Comparison of ENCODE assay signal across 8 mouse cellular contexts in genomic region chr2:109890597-109890996, GRCm38 (mm10). TPM values are rescaled to one million over a fixed set of nuclear protein-coding genes. Genes with fewer than 3 reads are reported as not detected.
DNase-seq lines count a peak whose midpoint lies in the region; ATAC-seq and TF ChIP-seq lines count a peak whose summit lies in the region.

TSS of gene Lin7c (plus strand) at chr2:109890853.

- no peak for TF ChIP-seq CTCF in liver, adult 2 months (IDR thresholded peaks at IDR 0.05; ENCODE audit: low read depth, low read length)

- peak within 1 kb of the TSS; percentile 98 for H3K4me3 ChIP-seq in erythroblast, embryonic 14.5 days (replicated peaks)
- peak within 1 kb of the TSS; percentile 97 for H3K4me3 ChIP-seq in heart, embryonic 12.5 days
- peak within 1 kb of the TSS; percentile 76 for H3K4me3 ChIP-seq in kidney, embryonic 16.5 days (ENCODE audit: low read length)
- H3K4me3 ChIP-seq in liver, adult 2 months (ENCODE audit: insufficient read depth, low read depth, low read length) = peak within 1 kb of the TSS; percentile 72

- H3K79me2 ChIP-seq in liver, adult 2 months (ENCODE audit: control insufficient read depth, insufficient read depth, low read length) = peaks cover 4% of the 10 kb centered on the region; the same call in 1 of the 2 replicates

- peak; percentile 93 for DNase-seq in CD4-positive, CD25-positive, alpha-beta regulatory T cell, adult 2 months (ENCODE audit: low read depth, low spot score)
- DNase-seq in brain, embryonic 18.5 days (ENCODE audit: low read depth, low spot score) = peak; percentile 85
- peak; percentile 84 for DNase-seq in liver, adult 2 months (ENCODE audit: extremely low read depth, low read depth, low spot score)
- peak; percentile 93 for DNase-seq in spleen, postnatal 36 days (ENCODE audit: low spot score in 2 of 2)

- H3K36me3 ChIP-seq in erythroblast, embryonic 14.5 days (ENCODE audit: control insufficient read depth) = peaks cover 15% of the 10 kb centered on the region
- peaks cover 14% of the 10 kb centered on the region for H3K36me3 ChIP-seq in heart, embryonic 12.5 days
- peaks cover 11% of the 10 kb centered on the region for H3K36me3 ChIP-seq in kidney, embryonic 16.5 days (ENCODE audit: insufficient read depth, low read length)
- peaks cover 12% of the 10 kb centered on the region for H3K36me3 ChIP-seq in liver, adult 2 months (ENCODE audit: control insufficient read depth, insufficient read depth, low read length)

- H3K4me2 ChIP-seq in heart, embryonic 12.5 days = peak within 1 kb of the TSS; percentile 84
- H3K4me2 ChIP-seq in kidney, embryonic 16.5 days (replicated peaks; ENCODE audit: low read depth, low read length) = peak within 1 kb of the TSS; percentile 90

- peak within 1 kb of the TSS; percentile 91 for H3K27ac ChIP-seq in heart, embryonic 12.5 days (ENCODE audit: poor library complexity, severe bottlenecking)
- peak within 1 kb of the TSS; percentile 83 for H3K27ac ChIP-seq in kidney, embryonic 16.5 days (ENCODE audit: low read length)
- peak within 1 kb of the TSS; percentile 61 for H3K27ac ChIP-seq in liver, adult 2 months (replicated peaks; ENCODE audit: insufficient read depth, low read depth, low read length)

- peak; percentile 65; the same call in 1 of the 2 replicates for TF ChIP-seq POLR2A in liver, adult 2 months (IDR thresholded peaks at IDR 0.05; ENCODE audit: extremely low read depth, insufficient read depth, low read length)

- peaks cover 25% of the 10 kb centered on the region for H3K4me1 ChIP-seq in erythroblast, embryonic 14.5 days (ENCODE audit: control insufficient read depth)
- H3K4me1 ChIP-seq in heart, embryonic 12.5 days (replicated peaks) = peaks cover 8% of the 10 kb centered on the region
- H3K4me1 ChIP-seq in kidney, embryonic 16.5 days (ENCODE audit: insufficient read depth, low read length) = peaks cover 18% of the 10 kb centered on the region
- peaks cover 4% of the 10 kb centered on the region for H3K4me1 ChIP-seq in liver, adult 2 months (ENCODE audit: control insufficient read depth, insufficient read depth, low read length)

- ATAC-seq in heart, embryonic 12.5 days (ENCODE audit: insufficient number of reproducible peaks, low FRiP score) = peak; percentile 99
- ATAC-seq in kidney, embryonic 16.5 days (ENCODE audit: low FRiP score, low TSS enrichment) = peak; percentile 100
- peak; percentile 99 for ATAC-seq in monocyte, adult 5-6 weeks (replicated peaks; ENCODE audit: insufficient number of reproducible peaks, low FRiP score, low TSS enrichment, poor library complexity, severe bottlenecking)

- H3K27me3 ChIP-seq in erythroblast, embryonic 14.5 days (ENCODE audit: control insufficient read depth) = peaks cover 3% of the 10 kb centered on the region
- H3K27me3 ChIP-seq in heart, embryonic 12.5 days (replicated peaks) = no peaks in the 10 kb centered on the region
- no peaks in the 10 kb centered on the region for H3K27me3 ChIP-seq in kidney, embryonic 16.5 days (ENCODE audit: insufficient read depth, low read length)
- H3K27me3 ChIP-seq in liver, adult 2 months (ENCODE audit: control insufficient read depth, insufficient read depth, low read length) = no peaks in the 10 kb centered on the region

- WGBS in heart, embryonic 12.5 days = under 1% methylated on average over 42 of the region's 42 CpGs
- WGBS in kidney, embryonic 16.5 days = under 1% methylated on average over 41 of the region's 42 CpGs
- under 1% methylated on average over 42 of the region's 42 CpGs for WGBS in liver, adult 2 months

- no peaks in the 10 kb centered on the region for H3K9me3 ChIP-seq in erythroblast, embryonic 14.5 days (ENCODE audit: control insufficient read depth, low read length)
- H3K9me3 ChIP-seq in heart, embryonic 12.5 days (replicated peaks) = no peaks in the 10 kb centered on the region
- H3K9me3 ChIP-seq in kidney, embryonic 16.5 days (ENCODE audit: low read length) = no peaks in the 10 kb centered on the region

- H3K9ac ChIP-seq in heart, embryonic 12.5 days = peak within 1 kb of the TSS; percentile 98
- peak within 1 kb of the TSS; percentile 91 for H3K9ac ChIP-seq in kidney, embryonic 16.5 days (replicated peaks; ENCODE audit: low read length)
- peak within 1 kb of the TSS; percentile 94 for H3K9ac ChIP-seq in liver, adult 2 months (ENCODE audit: low read depth, low read length)

RNA-seq across cellular contexts. Expression of gene Lin7c, which starts in this region (rescaled TPM):
- polyA plus RNA-seq in erythroblast, embryonic 14.5 days (2012) = 0.03 and 0.04 TPM in 2 replicates
- 52.1 and 53.7 TPM in 2 replicates for polyA plus RNA-seq in heart, embryonic 12.5 days (2016; fragmentation: Nextera tagmentation; extraction: Ambion mirVana)
- polyA plus RNA-seq in kidney, embryonic 16.5 days (2015; fragmentation: Nextera tagmentation; extraction: Ambion mirVana) = 70.5 and 76.5 TPM in 2 replicates
- 32.6 and 35.8 TPM in 2 replicates for total RNA-seq in liver, adult 2 months (2014; rRNA removed)
- polyA plus RNA-seq in liver, adult 2 months (2012; rRNA removed) = 5.3 and 5.4 TPM in 2 replicates
- total RNA-seq in monocyte, adult 5-6 weeks (2017) = 112 to 132 TPM (median 132 TPM) in 3 replicates

Comparison
In these comparisons a context has a peak if more than half of its experiments do, and no peak if none do; other contexts are left out.
1. Peak in every context shown above with its lines: DNase-seq, ATAC-seq, H3K4me3 ChIP-seq and H3K27ac ChIP-seq.